Mouse (Mus musculus): ENCODE measurements around the gene Sugct.

Sugct gene

GRCm38 (mm10) chr13:17694911-17695699, at the start of gene Sugct, which contains the start of gene Mplkip:
TSS of gene Sugct (minus strand) at chr13:17695553.
TSS of gene Mplkip (plus strand) at chr13:17695192.
- DNase-seq (ENCODE audit: low spot score) = peak; percentile 100

GRCm38 (mm10) chr13:17728798-17729197, 33.4 kb upstream of the Sugct start:
- DNase-seq (ENCODE audit: low spot score) = no peak

GRCm38 (mm10) chr13:17727922-17728321, 32.6 kb upstream of the Sugct start:
- no peak for DNase-seq (ENCODE audit: low spot score)

- DNase-seq (ENCODE audit: low spot score) = no peak
These were observed 22.0 kb upstream of the Sugct start for GRCm38 (mm10) chr13:17717357-17717756.

GRCm38 (mm10) chr13:17708784-17709311, 13.5 kb upstream of the Sugct start:
- DNase-seq (ENCODE audit: low spot score) = no peak

GRCm38 (mm10) chr13:17705188-17705826, 10.0 kb upstream of the Sugct start:
- no peak for DNase-seq (ENCODE audit: low spot score)

- no peak for DNase-seq (ENCODE audit: low spot score)
These were observed 7.0 kb upstream of the Sugct start for GRCm38 (mm10) chr13:17702311-17702710.

- no peak for DNase-seq (ENCODE audit: low spot score)
These were observed 6.0 kb upstream of the Sugct start for GRCm38 (mm10) chr13:17701322-17701721.

GRCm38 (mm10) chr13:17700090-17700715, 4.8 kb upstream of the Sugct start:
- DNase-seq (ENCODE audit: low spot score) = no peak

- DNase-seq (ENCODE audit: low spot score) = no peak
These were observed 686 bp upstream of the Sugct start for GRCm38 (mm10) chr13:17695898-17696580.

- no peak for DNase-seq (ENCODE audit: low spot score)
These were observed 939 bp downstream of the Sugct start for GRCm38 (mm10) chr13:17694414-17694813.

GRCm38 (mm10) chr13:17693816-17694215, 1.5 kb downstream of the Sugct start:
- no peak for DNase-seq (ENCODE audit: low spot score)

GRCm38 (mm10) chr13:17691436-17691835, 3.9 kb downstream of the Sugct start:
- no peak for DNase-seq (ENCODE audit: low spot score)

- no peak for DNase-seq (ENCODE audit: low spot score)
These were observed 4.7 kb downstream of the Sugct start for GRCm38 (mm10) chr13:17690686-17691085.

- DNase-seq (ENCODE audit: low spot score) = no peak
These were observed 5.9 kb downstream of the Sugct start for GRCm38 (mm10) chr13:17689461-17689860.

- DNase-seq (ENCODE audit: low spot score) = no peak
These were observed 24.2 kb downstream of the Sugct start for GRCm38 (mm10) chr13:17671122-17671521.

GRCm38 (mm10) chr13:17667380-17667779, 28.0 kb downstream of the Sugct start:
- DNase-seq (ENCODE audit: low spot score) = no peak

GRCm38 (mm10) chr13:17642294-17642693, 53.1 kb downstream of the Sugct start:
- DNase-seq (ENCODE audit: low spot score) = no peak

GRCm38 (mm10) chr13:17638008-17638407, 57.3 kb downstream of the Sugct start:
- DNase-seq (ENCODE audit: low spot score) = peak; percentile 7

- DNase-seq (ENCODE audit: low spot score) = no peak
These were observed 68.2 kb downstream of the Sugct start for GRCm38 (mm10) chr13:17627108-17627507.

- no peak for DNase-seq (ENCODE audit: low spot score)
These were observed 70.4 kb downstream of the Sugct start for GRCm38 (mm10) chr13:17624976-17625375.

GRCm38 (mm10) chr13:17606217-17606616, 89.1 kb downstream of the Sugct start:
- no peak for DNase-seq (ENCODE audit: low spot score)

Data from testis, postnatal 14 days (tissue).